Mouse (Mus musculus): ENCODE measurements at regions not wholly inside any gene's neighbourhood (a gene's known extent, or its start where the extent isn't known, plus 50 kb on each side); places are given as distances from the start of the nearest gene placed in this dataset.

GRCm38 (mm10) chr1:177608551-177609020 is 121.0 kb upstream of the 1700016C15Rik start:
- no peak overlapping the region for H3K4me2 ChIP-seq (ENCODE audit: insufficient read depth, low read depth, poor library complexity, severe bottlenecking)
- no peaks in the 10 kb centered on the region for H3K4me1 ChIP-seq (ENCODE audit: control insufficient read depth in 1 of 2, insufficient read depth in 2 of 2)
- H3K36me3 ChIP-seq (replicated peaks in 1 of 2; ENCODE audit: control insufficient read depth in 1 of 2, insufficient read depth in 1 of 2, low read length in 1 of 2), result no peaks in the 10 kb centered on the region
- TF ChIP-seq USF1 (IDR thresholded peaks at IDR 0.05; ENCODE audit: low read depth, low read length) (no peak), KAT2A (IDR thresholded peaks at IDR 0.05; ENCODE audit: insufficient replicate concordance, low read length) (no peak), ETS1 (conservative IDR thresholded peaks at IDR 0.05; ENCODE audit: low read depth, low read length) (no peak), RAD21 (IDR thresholded peaks at IDR 0.05; ENCODE audit: low read depth, low read length) (no peak), ZNF384 (IDR thresholded peaks at IDR 0.05; ENCODE audit: low read depth, low read length) (no peak), GABPA (IDR thresholded peaks at IDR 0.05; ENCODE audit: insufficient replicate concordance, low read depth, low read length) (no peak), JUN (IDR thresholded peaks at IDR 0.05; ENCODE audit: insufficient read depth, low read depth, low read length) (no peak), PAX5 (IDR thresholded peaks at IDR 0.05; ENCODE audit: low read length) (no peak)
- no peak overlapping the region for H3K4me3 ChIP-seq (replicated peaks in 1 of 3; ENCODE audit: low read depth in 2 of 3, low read length in 2 of 3, poor library complexity in 1 of 3)
- H3K9ac ChIP-seq (ENCODE audit: insufficient read depth, low read depth), result no peak overlapping the region
- H3K27me3 ChIP-seq (replicated peaks), result no peaks in the 10 kb centered on the region
- H3K9me3 ChIP-seq (replicated peaks; ENCODE audit: low read length), result no peaks in the 10 kb centered on the region
- dilution Hi-C loops (cut with MboI; ENCODE audit: extremely low pct_ligation_motif_present, extremely low pct_unique_long_range_greater_than_20kb, low sequenced_read_pairs) (no loop called here), in situ Hi-C loops (cut with MboI; ENCODE audit: low pct_ligation_motif_present, low pct_unique_long_range_greater_than_20kb, low sequenced_read_pairs) (no loop called here)
- no peak for DNase-seq (ENCODE audit: extremely low read depth)
- H3K27ac ChIP-seq (ENCODE audit: insufficient read depth, low read depth), result no peak overlapping the region
- H3K79me2 ChIP-seq (replicated peaks; ENCODE audit: control insufficient read depth, extremely low read depth, insufficient read depth, poor library complexity, severe bottlenecking), result no peaks in the 10 kb centered on the region

- in situ Hi-C loops (cut with MboI; ENCODE audit: low pct_ligation_motif_present, low pct_unique_long_range_greater_than_20kb, low sequenced_read_pairs) (no loop called here), dilution Hi-C loops (cut with MboI; ENCODE audit: extremely low pct_ligation_motif_present, extremely low pct_unique_long_range_greater_than_20kb, low sequenced_read_pairs) (no loop called here)
- H3K79me2 ChIP-seq (replicated peaks; ENCODE audit: control insufficient read depth, extremely low read depth, insufficient read depth, poor library complexity, severe bottlenecking), result no peaks in the 10 kb centered on the region
- TF ChIP-seq JUN (IDR thresholded peaks at IDR 0.05; ENCODE audit: insufficient read depth, low read depth, low read length), result no peak
- TF ChIP-seq KAT2A (IDR thresholded peaks at IDR 0.05; ENCODE audit: insufficient replicate concordance, low read length), result no peak
- TF ChIP-seq EP300 (IDR thresholded peaks at IDR 0.05; ENCODE audit: low read length), result no peak
- no peak for TF ChIP-seq PAX5 (IDR thresholded peaks at IDR 0.05; ENCODE audit: low read length)
- TF ChIP-seq ZKSCAN1 (IDR thresholded peaks at IDR 0.05; ENCODE audit: borderline replicate concordance, low read depth, low read length), result no peak
- no peak for TF ChIP-seq NELFE (IDR thresholded peaks at IDR 0.05; ENCODE audit: low read depth, low read length)
- no peak for TF ChIP-seq SIN3A (IDR thresholded peaks at IDR 0.05; ENCODE audit: low read length)
- no peak for TF ChIP-seq MYC (IDR thresholded peaks at IDR 0.05; ENCODE audit: low read depth, low read length)
- no peak for TF ChIP-seq MAZ (IDR thresholded peaks at IDR 0.05; ENCODE audit: low read depth, low read length)
- no peak for TF ChIP-seq TCF12 (IDR thresholded peaks at IDR 0.05; ENCODE audit: low read depth, low read length)
- TF ChIP-seq CHD2 (IDR thresholded peaks at IDR 0.05; ENCODE audit: low read length), result no peak
- no peak for TF ChIP-seq JUND (conservative IDR thresholded peaks at IDR 0.05; ENCODE audit: low read depth, low read length)
- TF ChIP-seq NRF1 (IDR thresholded peaks at IDR 0.05; ENCODE audit: low read depth, low read length), result no peak
- TF ChIP-seq BHLHE40 (IDR thresholded peaks at IDR 0.05; ENCODE audit: low read depth, low read length), result no peak
- TF ChIP-seq UBTF (IDR thresholded peaks at IDR 0.05; ENCODE audit: low read depth, low read length), result no peak
- no peak for TF ChIP-seq USF1 (IDR thresholded peaks at IDR 0.05; ENCODE audit: low read depth, low read length)
- no peak for TF ChIP-seq GABPA (IDR thresholded peaks at IDR 0.05; ENCODE audit: insufficient replicate concordance, low read depth, low read length)
- no peak for TF ChIP-seq TBP (conservative IDR thresholded peaks at IDR 0.05; ENCODE audit: low read depth, low read length)
- no peak for TF ChIP-seq E2F4 (IDR thresholded peaks at IDR 0.05; ENCODE audit: insufficient replicate concordance, low read depth, low read length)
- no peak for TF ChIP-seq ZMIZ1 (IDR thresholded peaks at IDR 0.05; ENCODE audit: low read depth, low read length)
- no peaks in the 10 kb centered on the region for H3K9me3 ChIP-seq (replicated peaks; ENCODE audit: low read length)
- no peak overlapping the region for H3K4me2 ChIP-seq (ENCODE audit: insufficient read depth, low read depth, poor library complexity, severe bottlenecking)
- no peak overlapping the region for H3K4me3 ChIP-seq (replicated peaks in 1 of 3; ENCODE audit: low read depth in 2 of 3, low read length in 2 of 3, poor library complexity in 1 of 3)
- no peak overlapping the region for H3K9ac ChIP-seq (ENCODE audit: insufficient read depth, low read depth)
- no peak for DNase-seq (ENCODE audit: extremely low read depth)
- no peaks in the 10 kb centered on the region for H3K27me3 ChIP-seq (replicated peaks)
- H3K27ac ChIP-seq (ENCODE audit: insufficient read depth, low read depth), result no peak overlapping the region
- no peaks in the 10 kb centered on the region for H3K36me3 ChIP-seq (replicated peaks in 1 of 2; ENCODE audit: control insufficient read depth in 1 of 2, insufficient read depth in 1 of 2, low read length in 1 of 2)
- H3K4me1 ChIP-seq (ENCODE audit: control insufficient read depth in 1 of 2, insufficient read depth in 2 of 2), result no peaks in the 10 kb centered on the region
These were observed 120.4 kb upstream of the 1700016C15Rik start for GRCm38 (mm10) chr1:177609226-177609625.

Measured in CH12.LX (cell line).